Mouse (Mus musculus) kidney, postnatal 0 days (tissue): Measurements from ENCODE around the gene Uggt1. TPM values are rescaled to one million over a fixed set of nuclear protein-coding genes. Genes with fewer than 3 reads are reported as not detected.

Experiments used
- ATAC-seq: fragments of 200-750 bp; cut with Nextera tagmentation; replicated peaks from 2 replicates; pipeline ENCODE4 v1.8.0; 2017; ENCODE audit warnings: low read depth, moderate number of reproducible peaks, moderate TSS enrichment, moderate library complexity; ENCODE audit not compliant: low FRiP score
- DNase-seq: peaks from one replicate; pipeline ENCODE4 v3.0.0-alpha.2; 2016; ENCODE audit warnings: low spot score
- H3K27ac ChIP-seq: fragments of 300-500 bp; sonication (generic); 2 replicates; pipeline ENCODE4 v1.5.1; 2014; ENCODE audit warnings: mild to moderate bottlenecking
- H3K27me3 ChIP-seq: fragments of 300-500 bp; sonication (generic); 2 replicates; pipeline ENCODE4 v1.6.1; 2014; ENCODE audit warnings: low read length, mixed read lengths; ENCODE audit not compliant: insufficient read depth
- H3K36me3 ChIP-seq: fragments of 300-500 bp; sonication (generic); 2 replicates; pipeline ENCODE4 v1.6.1; 2014; ENCODE audit warnings: low read length, mixed read lengths; ENCODE audit not compliant: insufficient read depth
- H3K4me1 ChIP-seq: fragments of 300-500 bp; sonication (generic); replicated peaks from 2 replicates; pipeline ENCODE4 v1.6.1; 2014; ENCODE audit warnings: antibody characterized with exemption, low read length, mixed read lengths; ENCODE audit not compliant: insufficient read depth
- H3K4me2 ChIP-seq: fragments of 300-500 bp; sonication (generic); 2 replicates; pipeline ENCODE4 v1.6.1; 2014; ENCODE audit warnings: mild to moderate bottlenecking, low read length, moderate library complexity, mixed read lengths
- H3K4me3 ChIP-seq: fragments of 300-500 bp; sonication (generic); replicated peaks from 2 replicates; pipeline ENCODE4 v1.5.1; 2014; ENCODE audit warnings: low read depth, low read length
- H3K9ac ChIP-seq: fragments of 300-500 bp; sonication (generic); 2 replicates; pipeline ENCODE4 v1.6.1; 2014; ENCODE audit warnings: low read depth, low read length
- H3K9me3 ChIP-seq: fragments of 300-500 bp; sonication (generic); replicated peaks from 2 replicates; pipeline ENCODE4 v1.6.1; 2016; ENCODE audit warnings: low read length, inconsistent platforms, mixed read lengths
- CTCF ChIP-seq: IDR thresholded peaks from 2 replicates; pipeline ENCODE4 v1.5.1; 2016; ENCODE audit warnings: antibody characterized with exemption, low read depth, mild to moderate bottlenecking, moderate library complexity
- WGBS: fragments of 180-500 bp; shearing (Covaris S2); extraction: QIAGEN DNeasy Blood & Tissue Kit; methylation state at CpG from one replicate; pipeline ENCODE4 v1.1.7; 2014; 5-methylcytosine and 5-hydroxymethylcytosine counted together
- polyA plus RNA-seq: library from polyadenylated mRNA; unstranded; fragments of >200 nt; fragmentation: Nextera tagmentation; extraction: Ambion mirVana; gene quantifications from 2 replicates; pipeline ENCODE4 v1.2.1, GENCODE M21; 2015

Gene Uggt1
- polyA plus RNA-seq, 1 experiment from 2014 or later, result 41.2 TPM

GRCm38 (mm10) chr1:36235855-36236254 is 8.7 kb downstream of the Uggt1 start:
- no peak for TF ChIP-seq CTCF
- 33% methylated on average over 2 of the region's 2 CpGs for WGBS

GRCm38 (mm10) chr1:36235057-36235639 is 9.4 kb downstream of the Uggt1 start:
- no peak overlapping the region for H3K9ac ChIP-seq
- TF ChIP-seq CTCF, result no peak
- peaks cover 13% of the 10 kb centered on the region for H3K36me3 ChIP-seq
- H3K4me1 ChIP-seq, result no peaks in the 10 kb centered on the region
- no peak overlapping the region for H3K27ac ChIP-seq
- 72% methylated on average over 9 of the region's 9 CpGs for WGBS
- no peak overlapping the region for H3K4me2 ChIP-seq
- DNase-seq (no peak), ATAC-seq (no peak)
- H3K9me3 ChIP-seq, result no peaks in the 10 kb centered on the region
- no peaks in the 10 kb centered on the region for H3K27me3 ChIP-seq
- H3K4me3 ChIP-seq, result no peak overlapping the region

More at GRCm38 (mm10) chr1:36235855-36236254, 8.7 kb downstream of the Uggt1 start:
- Histone ChIP-seq H3K4me2 (no peak overlapping the region), H3K27me3 (no peaks in the 10 kb centered on the region), H3K4me1 (no peaks in the 10 kb centered on the region), H3K9me3 (no peaks in the 10 kb centered on the region), H3K36me3 (peaks cover 9% of the 10 kb centered on the region; the same call in 1 of the 2 replicates), H3K4me3 (no peak overlapping the region), H3K9ac (no peak overlapping the region), H3K27ac (no peak overlapping the region)
- ATAC-seq (no peak), DNase-seq (no peak)

- Histone ChIP-seq H3K4me3 (no peak overlapping the region), H3K36me3 (peaks cover 22% of the 10 kb centered on the region), H3K27me3 (no peaks in the 10 kb centered on the region), H3K4me1 (no peaks in the 10 kb centered on the region), H3K4me2 (no peak overlapping the region), H3K27ac (no peak overlapping the region), H3K9ac (no peak overlapping the region), H3K9me3 (no peaks in the 10 kb centered on the region)
- DNase-seq (no peak), ATAC-seq (no peak)
- 87% methylated on average over 6 of the region's 6 CpGs for WGBS
- TF ChIP-seq CTCF, result no peak
Measured at GRCm38 (mm10) chr1:36233218-36233617, 11.3 kb downstream of the Uggt1 start.

- Histone ChIP-seq H3K27me3 (no peaks in the 10 kb centered on the region), H3K4me3 (no peak overlapping the region), H3K4me2 (no peak overlapping the region), H3K9me3 (no peaks in the 10 kb centered on the region), H3K27ac (no peak overlapping the region), H3K4me1 (no peaks in the 10 kb centered on the region), H3K9ac (no peak overlapping the region), H3K36me3 (peaks cover 30% of the 10 kb centered on the region)
- no peak for TF ChIP-seq CTCF
- 79% methylated on average over 7 of the region's 7 CpGs for WGBS
- DNase-seq (no peak), ATAC-seq (no peak)
Measured at GRCm38 (mm10) chr1:36230919-36231705, 13.4 kb downstream of the Uggt1 start.

- 87% methylated on average over 9 of the region's 9 CpGs for WGBS
- DNase-seq, result no peak
- no peaks in the 10 kb centered on the region for H3K4me1 ChIP-seq
- no peaks in the 10 kb centered on the region for H3K9me3 ChIP-seq
- H3K27me3 ChIP-seq, result no peaks in the 10 kb centered on the region
- peaks cover 35% of the 10 kb centered on the region for H3K36me3 ChIP-seq
- ATAC-seq, result no peak
- no peak overlapping the region for H3K4me2 ChIP-seq
- no peak for TF ChIP-seq CTCF
- H3K9ac ChIP-seq, result no peak overlapping the region
- no peak overlapping the region for H3K4me3 ChIP-seq
- no peak overlapping the region for H3K27ac ChIP-seq
Measured at GRCm38 (mm10) chr1:36228461-36228860, 16.1 kb downstream of the Uggt1 start.

GRCm38 (mm10) chr1:36224648-36225047 is 19.9 kb downstream of the Uggt1 start:
- peak; percentile 65; the same call in 1 of the 2 replicates for TF ChIP-seq CTCF
- WGBS, result 73% methylated on average over 3 of the region's 3 CpGs
- no peak overlapping the region for H3K4me2 ChIP-seq

More at GRCm38 (mm10) chr1:36224648-36225047, 19.9 kb downstream of the Uggt1 start:
- Histone ChIP-seq H3K9me3 (no peaks in the 10 kb centered on the region), H3K27ac (no peak overlapping the region), H3K4me1 (no peaks in the 10 kb centered on the region), H3K9ac (no peak overlapping the region), H3K4me3 (no peak overlapping the region), H3K27me3 (no peaks in the 10 kb centered on the region), H3K36me3 (peaks cover 39% of the 10 kb centered on the region)
- DNase-seq (peak; percentile 51), ATAC-seq (no peak)
